Mouse (Mus musculus) G1E (cell line): ENCODE data around the gene Ankrd54.

Experiments used
- CTCF ChIP-seq: IDR thresholded peaks from 2 replicates; pipeline ENCODE4 v1.5.1; 2012; ENCODE audit warnings: low read depth, low read length, inconsistent platforms, mixed read lengths
- GATA2 ChIP-seq: IDR thresholded peaks from 2 replicates; pipeline ENCODE4 v1.6.1; 2012; ENCODE audit warnings: low read depth, low read length, inconsistent platforms, borderline replicate concordance
- POLR2AphosphoS5 ChIP-seq: IDR thresholded peaks from 2 replicates; pipeline ENCODE4 v1.6.1; 2012; ENCODE audit warnings: low read depth, low read length, inconsistent platforms; ENCODE audit not compliant: insufficient replicate concordance

DNA sequence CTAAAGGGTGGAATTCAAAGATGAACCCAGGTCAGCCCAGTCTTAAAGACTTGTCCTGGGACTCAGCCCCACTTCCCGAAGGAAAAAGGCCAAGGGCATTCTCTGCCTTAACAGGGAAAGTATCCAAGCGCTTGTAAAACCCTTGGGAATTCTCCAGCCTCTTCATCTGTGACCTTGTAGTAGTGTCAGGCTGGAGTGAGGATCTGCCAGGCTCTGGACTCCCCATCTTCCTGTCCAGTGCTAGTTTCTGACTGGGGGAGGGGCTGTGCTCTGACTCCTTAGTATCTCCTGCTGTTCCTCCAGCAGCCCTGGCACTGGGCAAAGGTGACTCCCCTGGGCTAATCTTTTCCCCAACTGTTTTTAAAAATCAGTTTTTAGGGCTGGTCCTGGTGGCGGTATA lies 33.9 kb upstream of the Ankrd54 start:
- TF ChIP-seq CTCF, result no peak
- TF ChIP-seq GATA2, result no peak
- no peak for TF ChIP-seq POLR2AphosphoS5
